Comparison of ENCODE assay signal across 33 mouse cellular contexts in the genomic region with DNA sequence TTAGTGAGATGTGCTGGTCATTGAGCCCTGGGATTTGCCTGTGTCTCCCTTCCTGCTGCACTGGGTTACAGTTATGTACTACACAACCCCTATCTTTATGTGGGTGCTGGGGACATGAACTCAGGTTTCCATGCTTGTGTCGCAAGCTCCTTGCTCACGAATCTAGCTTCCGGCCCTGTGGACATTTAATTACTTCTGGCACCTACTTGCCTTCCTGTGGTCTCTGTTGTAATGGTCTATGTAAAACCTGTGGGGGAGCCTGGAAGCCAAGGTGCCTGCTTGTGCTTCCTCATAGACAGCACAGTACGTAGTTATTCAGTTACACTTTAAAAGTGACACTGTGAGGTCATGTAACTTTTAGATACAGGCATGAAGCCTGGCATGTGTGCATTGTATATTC. TPM values are rescaled to one million over a fixed set of nuclear protein-coding genes. Genes with fewer than 3 reads are reported as not detected.
A peak's percentile ranks its signal among the peaks of the same experiment; 100 is the strongest.
DNase-seq lines count a peak whose midpoint lies in the region; ATAC-seq and TF ChIP-seq lines count a peak whose summit lies in the region.
"Had no signal": no experiment of that assay in that cellular context is flagged by ENCODE, and none has a peak within 500 bp of the region (broad histone marks: within the 10 kb centered on the region; RNA-seq: fewer than 3 reads in every experiment).

No protein-coding gene starts in this region.

- TF ChIP-seq POLR2A in CH12.LX (IDR thresholded peaks at IDR 0.05; ENCODE audit: low read depth, low read length), result no peak

- peaks cover 0 to 45% of the 10 kb centered on the region in 2 experiments for H3K36me3 ChIP-seq in CH12.LX (replicated peaks in 1 of 2; ENCODE audit: control insufficient read depth in 1 of 2, insufficient read depth in 1 of 2, low read length in 1 of 2)
- H3K36me3 ChIP-seq: heart, embryonic 13.5 days; intestine, embryonic 15.5 days; limb, embryonic 10.5 days; limb, embryonic 15.5 days; neural tube, embryonic 13.5 days had no signal

- no peak for TF ChIP-seq RAD21 in CH12.LX (IDR thresholded peaks at IDR 0.05; ENCODE audit: low read depth, low read length)

- no peaks in the 10 kb centered on the region for H3K9me3 ChIP-seq in CH12.LX (replicated peaks; ENCODE audit: low read length)
- H3K9me3 ChIP-seq: forebrain, embryonic 13.5 days; heart, embryonic 13.5 days; intestine, embryonic 15.5 days; limb, embryonic 10.5 days; limb, embryonic 15.5 days; neural tube, embryonic 13.5 days had no signal

- in situ Hi-C loops in CH12.LX (cut with MboI; ENCODE audit: low pct_ligation_motif_present, low pct_unique_long_range_greater_than_20kb, low sequenced_read_pairs), result no loop called here

- H3K4me1 ChIP-seq in CH12.LX (ENCODE audit: control insufficient read depth in 1 of 2, insufficient read depth in 2 of 2), result peaks cover 0 to 20% of the 10 kb centered on the region in 2 experiments; a peak in 2 of 4 replicates
- H3K4me1 ChIP-seq: intestine, embryonic 15.5 days had no signal

- H3K9ac ChIP-seq in CH12.LX (ENCODE audit: insufficient read depth, low read depth), result no peak overlapping the region
- H3K9ac ChIP-seq: forebrain, embryonic 13.5 days; heart, embryonic 13.5 days; intestine, embryonic 15.5 days; limb, embryonic 15.5 days; liver, embryonic 14.5 days; lung, embryonic 14.5 days; neural tube, embryonic 13.5 days had no signal

- dilution Hi-C loops in CH12.LX (cut with MboI; ENCODE audit: extremely low pct_ligation_motif_present, extremely low pct_unique_long_range_greater_than_20kb, low sequenced_read_pairs), result no loop called here

- no peak for TF ChIP-seq CTCF in gastrocnemius, adult 2 months (IDR thresholded peaks at IDR 0.05)
- no peak for TF ChIP-seq CTCF in CH12.LX (conservative IDR thresholded peaks at IDR 0.05 in 1 of 2, IDR thresholded peaks at IDR 0.05 in 1 of 2; ENCODE audit: low read depth in 2 of 2, low read length in 2 of 2)

- no peak overlapping the region for H3K4me2 ChIP-seq in CH12.LX (ENCODE audit: insufficient read depth, low read depth, poor library complexity, severe bottlenecking)
- H3K4me2 ChIP-seq: forebrain, embryonic 13.5 days; heart, embryonic 13.5 days; intestine, embryonic 15.5 days; limb, embryonic 15.5 days; lung, embryonic 14.5 days; midbrain, embryonic 11.5 days; neural tube, embryonic 13.5 days had no signal

- no peak for TF ChIP-seq EP300 in CH12.LX (IDR thresholded peaks at IDR 0.05; ENCODE audit: low read length)

- no peaks in the 10 kb centered on the region for H3K79me2 ChIP-seq in CH12.LX (replicated peaks; ENCODE audit: control insufficient read depth, extremely low read depth, insufficient read depth, poor library complexity, severe bottlenecking)

- H3K4me3 ChIP-seq in gastrocnemius, adult 2 months, result no peak overlapping the region
- no peak overlapping the region for H3K4me3 ChIP-seq in CH12.LX (replicated peaks in 1 of 3; ENCODE audit: low read depth in 2 of 3, low read length in 2 of 3, poor library complexity in 1 of 3)
- H3K4me3 ChIP-seq: forebrain, embryonic 13.5 days; heart, adult 2 months; heart, embryonic 13.5 days; intestine, embryonic 15.5 days; limb, embryonic 10.5 days; limb, embryonic 15.5 days; neural tube, embryonic 13.5 days had no signal

- ATAC-seq in hematopoietic stem cell, adult 5-6 weeks (replicated peaks in 1 of 2; ENCODE audit: insufficient read depth in 1 of 2, low FRiP score in 2 of 2, low TSS enrichment in 1 of 2, low read depth in 1 of 2, poor library complexity in 2 of 2, severe bottlenecking in 2 of 2), result peak; percentile 90 to 91
- ATAC-seq in neutrophil, adult 5-6 weeks (ENCODE audit: extremely low read depth, insufficient number of reproducible peaks, low FRiP score, poor library complexity, severe bottlenecking), result 0 out of 2 replicates have a peak, but pooled peaks have one; percentile 3
- ATAC-seq in CD4-positive, CD25-positive, alpha-beta regulatory T cell, adult 4 months, result no peak
- ATAC-seq: activated CD4-positive, CD25-positive, alpha-beta regulatory T cell, adult 4 months; forebrain, embryonic 13.5 days; hindbrain, postnatal 0 days; intestine, embryonic 15.5 days; midbrain, embryonic 16.5 days had no signal

- DNase-seq in gastrocnemius, adult 2 months, result no peak
- no peak for DNase-seq in gastrocnemius, postnatal 14 days
- DNase-seq in CH12.LX (ENCODE audit: extremely low read depth), result peak; percentile 60
- DNase-seq in cerebellum, postnatal 36 days, result no peak
- no peak for DNase-seq in adrenal gland, postnatal 36 days
- DNase-seq: adrenal gland, adult 2 months; cerebellum, adult 11 months; cerebellum, postnatal 10 days; gastrocnemius, postnatal 36 days; heart, postnatal 14 days; kidney, adult 8-10 months; layer of hippocampus, postnatal 36 days; lung, embryonic 14.5 days; lung, postnatal 14 days; right cerebral cortex, postnatal 4 days; thymus, adult 2 months; thymus, postnatal 36 days had no signal

- intact Hi-C loops in gastrocnemius, adult 2 months (cut with DNase I), result no loop called here
- intact Hi-C loops in gastrocnemius, postnatal 14 days (cut with DNase I; ENCODE audit: low total_unique reads), result no loop called here

- peak overlapping the region; percentile 35 for H3K27ac ChIP-seq in gastrocnemius, adult 2 months
- H3K27ac ChIP-seq in CH12.LX (ENCODE audit: insufficient read depth, low read depth), result no peak overlapping the region
- H3K27ac ChIP-seq: forebrain, embryonic 13.5 days; heart, adult 2 months; heart, embryonic 13.5 days; hindbrain, postnatal 0 days; intestine, embryonic 15.5 days; kidney, postnatal 0 days; limb, embryonic 15.5 days; liver, embryonic 14.5 days; neural tube, embryonic 13.5 days had no signal

- no peaks in the 10 kb centered on the region for H3K27me3 ChIP-seq in CH12.LX (replicated peaks)
- H3K27me3 ChIP-seq: forebrain, embryonic 13.5 days; heart, embryonic 13.5 days; intestine, embryonic 15.5 days; limb, embryonic 15.5 days; neural tube, embryonic 13.5 days had no signal

TF ChIP-seq in CH12.LX, 34 proteins besides CTCF, POLR2A, EP300 and RAD21:
- no peak for TF ChIP-seq ZC3H11A (IDR thresholded peaks at IDR 0.05; ENCODE audit: low read depth, low read length)
- TF ChIP-seq BHLHE40 (IDR thresholded peaks at IDR 0.05; ENCODE audit: low read depth, low read length), result peak; percentile 31; the same call in 1 of the 2 replicates
- TF ChIP-seq JUND (conservative IDR thresholded peaks at IDR 0.05; ENCODE audit: low read depth, low read length), result no peak

RNA-seq across cellular contexts. Expression of gene Wars, which starts 43.5 kb away (rescaled TPM):
- total RNA-seq in gastrocnemius, adult 2 months (2021), result 10 to 100 TPM; 28.4 to 29.1 TPM
- total RNA-seq in gastrocnemius, postnatal 14 days (2021), result 10 to 100 TPM; 22.5 to 25.9 TPM
- total RNA-seq in CH12.LX (2012; rRNA removed) (73.5 and 76.9 TPM in 2 replicates), CH12.LX (2014; rRNA removed) (83.0 and 88.0 TPM in 2 replicates)
- polyA plus RNA-seq in CH12.LX (2012; ENCODE audit: insufficient read length, low read depth), result 85.5 and 93.5 TPM in 2 replicates
- 46.2 and 55.8 TPM in 2 replicates for total RNA-seq in hematopoietic stem cell, adult 5-6 weeks (2017)
- 45.4 and 46.7 TPM in 2 replicates for total RNA-seq in neutrophil, adult 5-6 weeks (2017)
- 10 to 100 TPM; 59.0 to 63.1 TPM for total RNA-seq in adrenal gland, postnatal 36 days (2021)
- 10 to 100 TPM; 52.8 to 85.9 TPM for polyA plus RNA-seq in CD4-positive, CD25-positive, alpha-beta regulatory T cell, adult 4 months (2017; shearing (Covaris generic))

RNA-seq across cellular contexts. Expression of gene Wdr25, which starts 44.1 kb away (rescaled TPM):
- 1 to 10 TPM; 2.5 to 5.3 TPM for total RNA-seq in gastrocnemius, adult 2 months (2021)
- 1 to 10 TPM; 3.5 to 3.6 TPM for total RNA-seq in gastrocnemius, postnatal 14 days (2021)
- total RNA-seq in CH12.LX (2012; rRNA removed) (8.7 and 12.4 TPM in 2 replicates), CH12.LX (2014; rRNA removed) (8.3 and 11.0 TPM in 2 replicates)
- polyA plus RNA-seq in CH12.LX (2012; ENCODE audit: insufficient read length, low read depth), result 10.8 and 17.8 TPM in 2 replicates
- 7.6 and 11.5 TPM in 2 replicates for total RNA-seq in hematopoietic stem cell, adult 5-6 weeks (2017)
- 3.1 and 3.7 TPM in 2 replicates for total RNA-seq in neutrophil, adult 5-6 weeks (2017)
- 1 to 10 TPM; 5.8 to 8.1 TPM for total RNA-seq in adrenal gland, postnatal 36 days (2021)
- 10 to 100 TPM in 1 of 2 experiments, 1 to 10 TPM in 1; 5.7 to 19.2 TPM for polyA plus RNA-seq in CD4-positive, CD25-positive, alpha-beta regulatory T cell, adult 4 months (2017; shearing (Covaris generic))
